Mouse (Mus musculus) ovary, postnatal 14 days (tissue): ENCODE data around the gene Myh7b.

ENCODE experiments used
- DNase-seq: peaks from one replicate; pipeline ENCODE4 v3.0.0; 2022; ENCODE audit warnings: low spot score

Myh7b gene

DNA sequence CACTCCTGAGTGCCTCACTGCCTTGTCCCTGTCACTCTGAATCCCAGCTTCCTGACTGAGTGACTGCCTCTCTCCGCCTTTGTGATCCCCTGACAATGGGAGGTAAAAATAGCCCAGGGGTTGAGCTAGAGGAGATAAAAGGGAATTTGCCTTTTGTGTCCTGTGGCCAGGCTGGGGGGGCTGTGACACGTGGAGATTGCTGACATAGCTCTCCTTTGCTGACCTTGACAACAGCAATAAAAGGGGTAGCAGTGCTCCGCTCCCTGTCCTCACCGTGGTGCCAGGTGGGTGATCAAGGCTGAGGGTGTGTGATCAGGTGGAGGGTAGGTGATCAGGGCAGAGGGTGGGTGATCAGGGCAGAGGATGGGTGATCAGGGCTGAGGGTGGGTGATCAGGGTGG lies at the start of gene Myh7b:
Gene Myh7b, plus strand, starts transcription at position 235 of the 400 bp plus-strand sequence.
- DNase-seq: no peak

DNA sequence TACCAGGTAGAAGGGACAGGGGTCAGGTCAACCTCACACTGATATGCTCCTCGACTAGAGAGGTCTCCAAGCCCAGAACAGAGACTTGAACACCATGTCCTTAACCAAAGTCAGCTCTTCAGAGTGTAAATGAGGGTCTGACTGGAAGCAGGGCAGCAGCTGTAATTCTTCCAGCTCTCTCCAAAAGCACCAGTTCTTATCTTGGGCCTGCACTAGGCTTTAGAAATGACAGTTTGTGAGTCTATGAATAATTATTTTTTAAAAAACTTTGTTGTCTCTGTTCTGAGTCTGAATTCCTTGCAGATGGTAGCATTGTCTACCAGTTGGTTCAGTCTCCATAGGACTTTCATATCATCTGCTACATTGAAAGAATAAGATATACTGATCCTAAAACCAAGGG lies 48.8 kb upstream of the Myh7b start:
- DNase-seq: no peak

DNA sequence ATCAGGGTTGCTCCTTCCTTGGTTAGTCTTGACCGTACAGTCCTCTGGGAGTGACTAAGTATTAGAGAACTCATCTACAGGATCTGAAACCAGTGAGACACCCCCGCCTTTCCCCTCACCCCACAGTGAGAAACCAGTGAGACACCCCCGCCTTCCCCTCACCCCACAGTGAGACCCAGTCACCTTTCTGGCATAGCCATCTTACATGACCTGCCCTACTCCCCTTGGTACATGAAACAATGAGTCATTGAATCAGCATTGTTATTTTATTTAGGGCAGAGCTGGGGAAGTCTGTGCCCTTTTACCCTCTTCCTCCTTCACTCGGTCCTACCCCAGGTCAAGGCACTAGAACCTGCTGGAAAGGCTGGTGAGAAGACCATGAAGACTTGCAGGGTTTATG lies 48.1 kb upstream of the Myh7b start:
- DNase-seq: no peak

DNA sequence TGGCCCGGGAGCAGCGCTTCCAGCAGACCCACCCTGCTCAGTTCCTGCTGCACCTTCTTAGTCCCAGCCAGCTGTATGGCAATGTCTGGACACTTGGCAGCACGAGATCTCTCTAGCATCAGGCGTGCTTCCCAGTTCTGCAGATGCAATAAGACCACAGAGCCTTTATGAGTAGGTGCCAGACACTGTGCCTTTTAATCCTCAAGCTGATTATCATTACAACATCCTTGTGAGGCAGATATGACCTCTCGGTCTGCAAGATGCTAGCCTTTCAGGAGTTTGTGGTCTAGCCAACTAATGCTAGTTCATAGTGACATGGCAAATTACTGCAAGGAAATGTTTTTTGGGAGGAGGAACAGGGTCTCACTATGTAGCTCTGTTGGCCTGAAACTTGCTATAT lies 43.3 kb upstream of the Myh7b start:
- DNase-seq: no peak

DNA sequence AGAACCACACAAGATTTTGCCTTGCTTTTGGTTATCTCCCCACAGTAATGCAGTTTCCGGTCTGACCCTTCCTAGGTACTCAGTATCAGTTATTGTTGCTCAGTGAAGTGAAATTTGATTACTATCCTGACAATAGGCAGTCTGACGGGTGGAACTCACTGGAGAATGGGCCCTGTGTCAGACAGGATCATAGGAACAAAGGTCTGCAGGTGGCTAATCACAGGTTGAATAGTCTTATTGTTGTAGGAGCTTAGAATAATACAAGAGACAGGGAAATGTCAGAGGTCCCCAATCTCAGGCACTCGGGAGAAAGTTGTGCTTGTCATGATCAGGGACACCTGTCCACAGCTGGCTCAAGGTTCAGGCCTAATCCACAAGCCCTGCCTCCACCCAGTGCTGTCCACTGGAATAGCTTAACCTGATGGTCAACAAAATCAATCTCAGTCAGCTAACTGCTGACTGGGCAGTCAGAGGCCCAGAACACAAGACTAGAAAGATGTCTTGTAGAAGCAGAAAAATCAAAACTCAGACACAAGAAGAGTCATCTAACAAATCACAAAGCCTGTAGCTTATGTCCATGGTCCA lies 41.7 kb upstream of the Myh7b start:
- no peak for DNase-seq

DNA sequence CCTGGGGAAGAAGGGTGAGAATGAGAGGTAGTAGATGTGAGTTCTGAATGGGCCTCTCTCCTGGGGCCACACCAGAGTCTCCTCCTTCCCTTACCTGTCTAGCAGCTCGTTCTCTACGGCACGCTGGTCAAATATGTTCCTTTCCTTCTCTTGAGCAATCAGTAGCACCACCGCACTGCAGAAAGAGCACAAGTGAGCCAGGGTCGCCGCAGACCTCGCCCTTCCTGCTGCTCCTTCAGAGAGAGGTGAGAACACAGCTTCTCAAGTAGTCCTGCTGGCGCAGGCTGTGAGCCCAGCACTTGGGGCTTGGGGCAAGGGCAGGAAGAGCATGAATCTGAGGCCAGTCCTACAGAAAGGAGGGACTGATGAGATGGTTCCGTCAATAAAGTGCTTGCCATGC lies 38.0 kb upstream of the Myh7b start:
- no peak for DNase-seq

DNA sequence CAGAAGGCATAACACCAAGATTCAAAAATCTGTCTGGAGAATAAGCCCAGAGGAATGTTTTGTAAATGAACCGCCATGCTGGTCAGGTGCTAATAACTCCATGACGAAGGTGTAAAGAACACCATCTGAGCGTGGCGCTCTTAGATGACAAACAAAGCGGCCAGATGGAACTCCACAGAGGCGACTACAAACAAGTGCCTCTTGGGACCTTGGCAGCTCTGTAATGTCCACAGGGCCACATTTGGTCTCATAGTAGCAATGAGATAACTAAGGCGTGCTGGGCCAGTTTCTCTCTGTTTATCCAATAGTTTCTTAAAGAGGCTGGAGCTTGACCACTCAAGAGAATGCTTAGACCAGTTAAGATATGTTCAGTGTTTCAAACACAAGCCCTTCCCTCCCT lies 37.0 kb upstream of the Myh7b start:
- no peak for DNase-seq

DNA sequence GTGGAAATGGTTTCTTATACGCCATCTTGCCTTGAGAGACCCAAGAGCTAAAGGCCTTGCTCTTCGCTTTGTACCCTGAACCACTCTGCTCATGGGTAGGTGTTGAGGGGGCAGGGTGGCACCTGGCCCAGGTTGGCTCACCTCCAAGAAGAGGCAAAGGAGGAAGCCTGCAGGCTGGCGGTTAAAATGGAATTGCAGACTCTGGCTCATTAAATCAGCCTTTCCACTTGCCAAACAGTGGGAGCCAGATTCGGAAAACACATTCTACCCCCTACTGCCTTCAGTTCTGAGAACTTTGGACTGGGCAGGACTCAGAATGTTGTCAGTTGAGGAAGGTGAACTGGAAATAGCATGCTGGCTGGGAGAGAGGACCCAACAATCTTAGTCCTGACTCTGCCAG lies 36.3 kb upstream of the Myh7b start:
- no peak for DNase-seq

DNA sequence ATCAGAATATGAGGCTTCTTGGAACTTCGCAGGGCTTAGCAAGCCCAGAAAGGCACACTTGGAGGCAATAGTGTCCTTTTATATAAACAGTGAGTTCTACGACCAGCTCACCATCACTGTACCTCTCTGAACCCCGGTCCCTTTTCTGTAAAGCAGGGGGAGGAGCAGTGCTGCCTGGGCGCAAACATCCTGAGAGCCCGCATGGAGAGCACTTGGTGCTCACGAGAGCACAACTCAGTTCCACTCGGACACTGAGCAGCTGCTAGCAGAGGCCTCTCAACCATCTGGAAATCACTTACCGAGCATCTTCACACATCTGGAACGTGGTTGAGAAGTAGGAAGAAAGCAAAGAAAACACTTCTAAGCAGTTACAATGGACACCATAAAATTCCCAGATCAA lies 34.4 kb upstream of the Myh7b start:
- no peak for DNase-seq

DNA sequence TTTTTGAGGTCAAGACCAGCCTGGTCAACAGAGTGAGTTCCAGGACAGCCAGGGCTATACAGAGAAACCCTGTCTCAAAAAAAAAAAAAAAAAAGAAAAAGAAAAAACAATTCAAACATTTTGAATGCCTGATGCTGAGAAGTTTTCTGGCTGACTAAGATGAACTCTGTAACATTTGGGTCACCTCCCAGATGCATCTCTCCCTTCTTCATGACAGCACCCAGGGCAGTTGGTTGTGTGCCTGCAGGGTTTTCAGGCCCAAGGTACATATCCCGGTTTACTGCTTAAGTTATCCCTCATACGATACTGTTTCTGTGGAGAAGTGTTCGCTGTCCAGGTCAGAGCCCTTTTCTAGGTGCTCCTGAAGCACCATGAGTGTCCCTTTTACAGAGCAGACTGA lies 30.7 kb upstream of the Myh7b start:
- DNase-seq: no peak

DNA sequence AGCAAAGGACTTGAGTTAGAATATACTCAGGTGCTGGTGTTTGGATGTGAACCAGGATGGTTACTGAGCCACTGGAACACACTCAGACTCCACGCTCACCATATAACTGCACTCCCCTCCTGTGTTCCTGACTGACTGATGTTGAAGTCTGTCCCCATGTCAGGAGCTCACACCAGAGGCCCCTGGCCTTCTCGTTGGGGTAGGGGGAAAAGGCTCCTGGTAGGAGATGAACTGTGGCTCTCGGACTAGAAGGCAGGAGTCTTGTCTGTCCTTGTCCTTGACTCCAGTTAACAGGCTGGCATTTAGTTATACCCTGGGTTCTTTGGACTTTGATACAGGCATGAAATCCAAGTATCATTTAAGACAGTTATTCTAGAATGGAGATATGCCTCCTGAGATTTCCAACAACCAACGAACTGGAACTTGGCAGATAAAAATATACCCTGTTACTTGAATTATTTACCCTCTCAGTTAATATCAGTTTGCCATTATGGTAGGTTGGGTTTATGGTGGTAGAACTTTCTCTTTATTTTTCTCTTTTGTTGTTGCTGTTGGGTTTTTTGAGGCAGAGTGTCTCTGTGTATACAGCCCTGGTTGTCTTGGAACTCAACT lies 28.5 kb upstream of the Myh7b start:
- no peak for DNase-seq

DNA sequence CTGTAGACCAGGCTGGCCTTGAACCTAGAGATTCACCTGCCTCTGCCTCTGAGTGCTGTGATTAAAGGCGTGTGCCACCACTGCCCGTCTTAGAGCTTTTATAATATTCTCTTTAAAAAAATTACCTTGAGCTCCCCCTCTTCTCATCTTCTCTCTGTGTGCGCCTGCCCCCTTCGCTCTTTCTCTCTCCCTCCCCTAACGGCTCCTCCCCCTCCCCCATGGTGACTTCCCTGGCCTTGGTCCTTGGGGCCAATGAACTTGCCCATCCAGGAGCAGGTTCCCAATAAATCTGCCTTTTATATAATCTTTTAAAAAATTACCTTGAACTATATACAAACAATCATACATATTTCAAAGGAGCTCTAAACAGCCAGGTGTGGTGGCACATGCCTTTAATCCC lies 28.0 kb upstream of the Myh7b start:
- DNase-seq: no peak

DNA sequence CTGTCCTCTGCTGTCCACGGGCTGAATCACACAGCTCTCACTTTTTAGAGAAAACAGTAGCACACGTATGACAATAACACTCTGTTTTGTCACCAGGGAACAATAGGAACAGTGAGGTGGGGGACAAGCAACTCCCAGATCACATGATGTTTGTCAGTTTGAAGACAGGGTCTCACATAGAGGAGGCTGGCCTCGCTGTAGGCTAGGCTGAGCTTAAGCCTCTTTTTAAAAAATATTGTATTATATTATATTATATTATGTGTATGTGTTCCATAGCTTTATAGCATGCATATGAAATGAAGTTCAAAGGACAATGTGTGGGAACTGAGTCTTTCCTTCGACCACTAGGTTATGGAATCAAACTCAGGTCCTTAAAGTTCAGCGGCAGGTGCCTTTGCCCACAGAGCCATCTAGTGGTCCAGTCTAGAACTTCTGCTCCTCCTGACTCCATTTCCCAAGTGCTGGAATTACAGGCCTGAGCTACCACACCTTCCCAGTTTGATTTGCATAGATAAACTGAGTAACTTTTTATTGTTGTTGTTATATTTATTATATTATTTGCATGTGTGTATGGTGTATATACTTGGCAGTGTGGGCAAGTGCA lies 27.0 kb upstream of the Myh7b start:
- peak; percentile 59 for DNase-seq

DNA sequence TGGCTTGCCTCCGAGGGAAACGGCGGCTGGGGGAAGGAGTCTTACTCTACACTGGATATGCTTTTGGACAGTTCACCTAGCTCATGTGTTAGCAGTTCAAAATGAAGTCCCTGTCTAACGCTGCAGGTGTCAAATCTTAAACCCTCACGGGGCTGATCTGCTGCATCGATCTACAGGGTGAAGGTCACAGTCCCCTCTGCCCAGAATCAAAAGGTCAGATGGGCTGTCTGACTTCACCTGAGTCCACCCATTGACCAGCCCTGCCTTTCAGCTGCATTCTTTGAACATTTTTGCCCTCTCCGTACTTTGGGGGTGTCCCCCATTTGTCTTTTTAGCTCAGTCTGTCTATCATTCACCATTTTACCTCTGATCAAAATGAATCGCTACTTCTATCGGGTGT lies 25.9 kb upstream of the Myh7b start:
- no peak for DNase-seq

DNA sequence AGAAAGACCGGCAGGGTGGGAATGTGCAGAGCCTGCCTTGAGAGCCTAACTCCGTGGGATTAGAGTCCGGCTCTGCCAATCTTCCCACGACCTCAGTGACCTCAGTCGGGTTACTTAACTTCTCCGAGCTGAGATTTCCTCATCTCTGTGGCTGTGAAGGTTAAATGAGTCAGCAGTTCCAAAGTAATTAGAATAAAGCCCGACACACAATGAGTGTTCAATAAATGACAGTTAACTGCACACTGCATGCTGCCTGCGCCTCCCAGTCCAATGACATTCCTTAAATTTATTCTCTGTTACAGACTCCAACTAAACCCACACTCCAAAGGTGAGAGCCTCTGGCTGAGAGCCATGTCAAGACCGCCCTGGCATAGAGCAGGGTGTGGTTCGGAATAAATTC lies 25.5 kb upstream of the Myh7b start:
- DNase-seq: no peak

DNA sequence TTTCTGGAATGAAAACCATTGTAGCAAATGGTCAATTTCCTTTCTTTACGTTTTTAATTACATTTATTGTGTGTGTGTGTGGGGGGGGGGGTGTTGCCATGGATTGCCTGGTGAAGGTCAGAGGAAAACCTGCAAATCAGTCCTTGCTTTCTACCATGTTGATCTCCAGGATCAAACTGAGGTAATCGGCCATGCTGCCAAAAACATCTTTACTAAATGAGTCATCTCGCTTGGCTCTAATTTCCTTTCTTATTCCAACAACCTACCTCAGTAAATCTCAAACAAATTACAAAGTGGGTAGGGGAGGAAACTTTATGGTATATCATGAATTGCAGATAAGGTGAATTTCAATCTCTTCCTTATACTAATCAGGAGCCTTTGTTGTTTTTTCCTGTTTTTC lies 22.9 kb upstream of the Myh7b start:
- no peak for DNase-seq

DNA sequence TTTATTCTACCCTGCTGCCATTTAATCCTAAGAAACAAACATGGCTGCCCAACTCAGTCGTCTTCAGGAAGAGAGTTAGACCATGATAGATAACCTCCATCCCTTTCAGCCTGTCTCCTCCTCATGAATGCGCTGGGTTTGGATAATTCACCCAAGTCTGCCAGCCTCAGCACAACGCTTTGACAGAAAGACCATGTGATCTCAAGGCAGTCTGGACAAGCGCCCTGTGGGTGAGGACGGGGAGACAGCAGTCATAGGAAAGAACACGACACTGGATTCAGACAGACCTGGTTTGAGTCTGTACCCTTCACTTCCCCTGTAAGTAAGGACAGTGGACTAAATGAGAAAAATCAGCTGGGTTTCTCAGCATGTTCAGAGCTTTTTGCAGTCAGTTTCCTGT lies 21.5 kb upstream of the Myh7b start:
- DNase-seq: no peak

DNA sequence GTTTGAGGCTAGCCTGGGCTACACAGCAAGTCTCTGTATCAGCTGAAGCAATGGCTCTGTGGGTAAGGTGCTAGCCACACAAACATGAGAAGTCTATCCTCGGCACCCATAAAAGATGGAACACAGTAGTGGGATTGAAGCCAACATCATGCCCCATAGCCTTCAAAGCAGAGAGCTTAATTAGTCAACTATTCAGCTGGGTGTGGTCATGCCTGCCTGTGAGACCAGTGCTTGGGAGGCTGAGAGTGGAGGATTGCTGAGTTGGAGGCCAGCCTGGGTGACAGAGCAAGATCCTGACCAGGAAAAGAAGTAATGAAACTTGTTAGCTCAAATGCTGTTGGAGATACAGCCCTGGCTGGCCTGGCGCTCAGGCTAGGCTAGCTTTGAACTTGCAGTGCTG lies 20.1 kb upstream of the Myh7b start:
- no peak for DNase-seq

DNA sequence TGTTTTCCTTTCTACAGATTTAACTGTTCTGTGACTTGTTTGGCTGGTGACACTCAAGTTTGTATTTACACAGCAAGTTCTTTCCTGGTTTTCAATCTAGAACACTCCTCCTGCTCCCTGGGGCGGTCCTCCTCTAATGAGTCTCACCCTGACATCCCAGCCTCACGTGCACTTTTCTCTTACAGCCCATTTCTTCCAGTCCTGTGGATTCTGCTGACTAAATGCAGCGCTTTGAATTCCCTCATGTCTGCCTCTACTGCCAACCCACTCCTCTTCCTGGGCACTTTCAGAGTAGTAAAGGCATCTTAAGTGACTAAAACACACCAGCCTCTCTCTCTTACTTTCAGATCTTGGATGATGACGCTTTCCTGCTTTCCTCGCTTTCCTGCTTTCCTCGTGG lies 19.3 kb upstream of the Myh7b start:
- DNase-seq: no peak

DNA sequence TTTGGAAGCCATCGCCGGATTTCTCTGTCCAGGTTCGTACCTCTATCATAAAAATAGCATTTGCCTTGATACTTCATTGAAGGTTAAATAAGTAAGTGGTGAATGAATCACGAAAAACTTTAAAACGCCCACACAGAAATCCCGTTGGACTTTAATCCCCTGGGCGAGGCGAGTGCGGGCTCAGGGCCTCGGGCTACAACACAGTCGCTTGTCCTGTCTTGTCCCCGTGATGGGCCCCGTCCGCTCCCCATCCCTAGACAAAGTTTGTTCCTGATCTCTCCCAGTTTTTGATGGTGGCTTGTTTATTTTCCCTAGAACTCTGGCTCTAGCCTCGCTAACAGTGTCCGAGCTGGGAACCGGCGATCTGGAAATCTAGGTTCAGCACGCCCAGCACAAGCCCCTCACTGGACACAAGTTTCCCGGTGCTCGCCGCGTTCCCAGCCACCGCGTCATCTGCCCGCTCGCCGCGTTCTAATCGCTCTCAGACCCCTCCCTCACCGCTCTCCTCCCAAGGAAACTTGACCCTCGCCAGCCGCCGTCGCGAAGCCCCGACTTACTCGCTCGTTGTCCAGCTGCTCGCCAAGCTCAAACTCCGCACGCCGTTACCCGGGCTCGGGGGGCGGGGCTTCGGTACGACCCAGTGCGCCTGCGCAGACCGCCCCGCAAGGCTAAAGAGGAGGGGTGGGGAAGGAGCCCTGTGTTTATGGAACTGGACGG lies 18.7 kb upstream of the Myh7b start, which contains the start of gene Gss:
Gene Gss, minus strand, starts transcription at position 674 of the 717 bp plus-strand sequence.
- DNase-seq: peak; percentile 100

DNA sequence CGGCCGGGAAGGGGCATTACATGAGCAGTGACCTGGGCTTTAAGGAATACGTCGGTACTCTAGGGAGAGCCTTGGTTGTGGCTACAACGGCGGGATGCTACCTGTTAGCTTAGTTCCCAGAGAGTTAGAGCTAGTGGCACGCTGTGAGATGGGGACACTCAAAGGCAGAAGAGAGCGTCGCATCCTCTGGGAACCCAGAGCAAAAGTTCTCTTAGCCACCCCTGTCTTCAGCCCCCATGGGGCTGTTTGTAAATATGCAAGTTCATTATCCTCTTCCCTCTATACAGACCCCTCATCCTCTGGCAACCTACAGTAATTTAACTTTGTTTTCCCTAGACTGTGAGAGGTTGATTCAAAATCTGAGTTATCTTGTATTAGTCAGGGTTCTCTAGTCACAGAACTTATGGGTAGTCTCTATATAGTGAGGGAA lies 18.1 kb upstream of the Myh7b start:
- DNase-seq: no peak

DNA sequence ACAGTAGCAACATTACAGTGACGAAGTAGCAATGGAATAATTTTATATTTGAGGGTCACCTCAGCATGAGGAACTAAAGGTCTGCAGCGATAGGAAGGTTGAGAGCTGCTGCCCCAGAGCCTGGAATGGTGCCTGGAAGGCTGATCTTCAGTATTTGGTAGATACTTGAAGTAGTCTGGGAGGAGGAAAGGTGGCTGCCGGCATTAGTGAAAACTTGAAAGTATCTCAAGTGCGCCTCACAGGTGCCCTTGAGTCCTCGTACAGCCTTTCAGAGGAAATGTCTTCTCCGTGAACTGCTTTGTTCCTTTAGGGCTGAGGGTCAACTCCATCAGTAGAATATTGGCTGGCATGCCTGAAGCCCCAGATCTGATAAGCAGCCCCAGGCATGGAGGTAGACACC lies 15.5 kb upstream of the Myh7b start:
- DNase-seq: no peak

DNA sequence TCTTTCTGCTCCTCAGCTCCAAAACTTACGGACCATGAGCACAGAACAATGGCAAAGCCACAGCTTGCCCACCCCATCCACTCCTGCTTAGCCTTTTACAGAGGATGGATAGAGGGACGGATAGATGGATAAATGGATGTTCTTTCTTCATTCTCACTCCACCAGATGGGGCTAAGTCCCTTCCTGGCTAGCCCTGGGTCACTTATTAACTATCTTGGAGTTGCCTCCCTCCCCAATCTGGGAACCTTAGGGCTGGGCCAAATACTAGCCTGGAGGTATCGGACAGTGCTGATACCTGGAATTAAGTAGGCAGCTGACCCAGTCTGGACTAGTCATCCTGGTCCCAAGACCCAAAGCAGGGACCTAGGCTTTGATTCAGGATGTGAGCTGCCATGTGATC lies 7.3 kb upstream of the Myh7b start:
- DNase-seq: no peak
